Mouse (Mus musculus): Measurements from ENCODE around the gene B3galt1. TPM values are rescaled to one million over a fixed set of nuclear protein-coding genes. Genes with fewer than 3 reads are reported as not detected.

Gene B3galt1
- polyA plus RNA-seq, 1 experiment from 2014 or later, result 34.1 TPM

GRCm38 (mm10) chr2:68028811-68029210, 463.1 kb downstream of the B3galt1 start:
- H3K9ac ChIP-seq, result no peak overlapping the region
- no peak for ATAC-seq (ENCODE audit: low FRiP score, low read depth)
- 90% methylated on average over 2 of the region's 2 CpGs for WGBS

GRCm38 (mm10) chr2:68034711-68035110, 469.0 kb downstream of the B3galt1 start:
- Histone ChIP-seq H3K4me1 (no peaks in the 10 kb centered on the region), H3K4me2 (replicated peaks) (no peak overlapping the region), H3K4me3 (no peak overlapping the region), H3K9ac (no peak overlapping the region), H3K27me3 (replicated peaks) (no peaks in the 10 kb centered on the region), H3K9me3 (0 out of 2 replicates have a peak, but pooled peaks cover 2% of the 10 kb centered on the region), H3K27ac (no peak overlapping the region), H3K36me3 (no peaks in the 10 kb centered on the region)
- WGBS, result 85% methylated on average over 3 of the region's 3 CpGs
- ATAC-seq (ENCODE audit: low FRiP score, low read depth), result no peak

More at GRCm38 (mm10) chr2:68028811-68029210, 463.1 kb downstream of the B3galt1 start:
- Histone ChIP-seq H3K9me3 (0 out of 2 replicates have a peak, but pooled peaks cover 2% of the 10 kb centered on the region), H3K36me3 (no peaks in the 10 kb centered on the region), H3K4me1 (no peaks in the 10 kb centered on the region), H3K4me3 (no peak overlapping the region), H3K4me2 (replicated peaks) (no peak overlapping the region), H3K27me3 (replicated peaks) (no peaks in the 10 kb centered on the region), H3K27ac (no peak overlapping the region)

- Histone ChIP-seq H3K9me3 (no peaks in the 10 kb centered on the region), H3K27ac (no peak overlapping the region), H3K4me3 (no peak overlapping the region), H3K36me3 (no peaks in the 10 kb centered on the region), H3K4me2 (replicated peaks) (no peak overlapping the region), H3K4me1 (no peaks in the 10 kb centered on the region), H3K9ac (no peak overlapping the region), H3K27me3 (replicated peaks) (no peaks in the 10 kb centered on the region)
- ATAC-seq (ENCODE audit: low FRiP score, low read depth), result no peak
- 83% methylated on average over 5 of the region's 5 CpGs for WGBS
Observed at GRCm38 (mm10) chr2:68040752-68041151, 475.1 kb downstream of the B3galt1 start.

- no peak overlapping the region for H3K4me3 ChIP-seq
- 92% methylated on average over 6 of the region's 6 CpGs for WGBS
- no peaks in the 10 kb centered on the region for H3K9me3 ChIP-seq
- H3K9ac ChIP-seq, result no peak overlapping the region
- ATAC-seq (ENCODE audit: low FRiP score, low read depth), result no peak
- no peaks in the 10 kb centered on the region for H3K36me3 ChIP-seq
- H3K27me3 ChIP-seq (replicated peaks), result no peaks in the 10 kb centered on the region
- no peak overlapping the region for H3K27ac ChIP-seq
- no peaks in the 10 kb centered on the region for H3K4me1 ChIP-seq
- no peak overlapping the region for H3K4me2 ChIP-seq (replicated peaks)
Observed at GRCm38 (mm10) chr2:68052481-68052880, 486.8 kb downstream of the B3galt1 start.

GRCm38 (mm10) chr2:68053243-68053642, 487.6 kb downstream of the B3galt1 start:
- ATAC-seq (ENCODE audit: low FRiP score, low read depth), result no peak
- H3K27ac ChIP-seq, result no peak overlapping the region
- H3K9me3 ChIP-seq, result no peaks in the 10 kb centered on the region
- WGBS, result 69% methylated on average over 3 of the region's 3 CpGs
- no peak overlapping the region for H3K9ac ChIP-seq
- H3K27me3 ChIP-seq (replicated peaks), result no peaks in the 10 kb centered on the region
- H3K4me3 ChIP-seq, result no peak overlapping the region
- H3K4me2 ChIP-seq (replicated peaks), result no peak overlapping the region
- H3K36me3 ChIP-seq, result no peaks in the 10 kb centered on the region
- no peaks in the 10 kb centered on the region for H3K4me1 ChIP-seq

GRCm38 (mm10) chr2:68061341-68061740, 495.7 kb downstream of the B3galt1 start:
- Histone ChIP-seq H3K4me2 (replicated peaks) (no peak overlapping the region), H3K27me3 (replicated peaks) (no peaks in the 10 kb centered on the region), H3K4me3 (no peak overlapping the region), H3K27ac (no peak overlapping the region), H3K4me1 (no peaks in the 10 kb centered on the region), H3K9me3 (no peaks in the 10 kb centered on the region), H3K9ac (no peak overlapping the region), H3K36me3 (no peaks in the 10 kb centered on the region)
- WGBS, result 89% methylated on average over 4 of the region's 4 CpGs
- no peak for ATAC-seq (ENCODE audit: low FRiP score, low read depth)

- WGBS, result 79% methylated on average over 5 of the region's 5 CpGs
- H3K27me3 ChIP-seq (replicated peaks), result no peaks in the 10 kb centered on the region
- H3K36me3 ChIP-seq, result no peaks in the 10 kb centered on the region
- H3K27ac ChIP-seq, result no peak overlapping the region
- no peaks in the 10 kb centered on the region for H3K9me3 ChIP-seq
- H3K9ac ChIP-seq, result no peak overlapping the region
- ATAC-seq (ENCODE audit: low FRiP score, low read depth), result 0 out of 2 replicates have a peak, but pooled peaks have one; percentile 25
- no peaks in the 10 kb centered on the region for H3K4me1 ChIP-seq
- H3K4me2 ChIP-seq (replicated peaks), result no peak overlapping the region
- no peak overlapping the region for H3K4me3 ChIP-seq
Observed at GRCm38 (mm10) chr2:68079426-68080360, 514.0 kb downstream of the B3galt1 start.

- Histone ChIP-seq H3K4me1 (no peaks in the 10 kb centered on the region), H3K9ac (no peak overlapping the region), H3K9me3 (no peaks in the 10 kb centered on the region), H3K4me2 (replicated peaks) (no peak overlapping the region), H3K27ac (no peak overlapping the region), H3K36me3 (no peaks in the 10 kb centered on the region), H3K27me3 (replicated peaks) (no peaks in the 10 kb centered on the region), H3K4me3 (no peak overlapping the region)
- no peak for ATAC-seq (ENCODE audit: low FRiP score, low read depth)
Observed at GRCm38 (mm10) chr2:68080872-68081280, 515.2 kb downstream of the B3galt1 start.

- no peaks in the 10 kb centered on the region for H3K27me3 ChIP-seq (replicated peaks)
- no peak overlapping the region for H3K27ac ChIP-seq
- H3K9me3 ChIP-seq, result no peaks in the 10 kb centered on the region
- 75% methylated on average over 1 of the region's 1 CpGs for WGBS
- no peaks in the 10 kb centered on the region for H3K36me3 ChIP-seq
- no peak overlapping the region for H3K4me2 ChIP-seq (replicated peaks)
- no peak for ATAC-seq (ENCODE audit: low FRiP score, low read depth)
- H3K9ac ChIP-seq, result no peak overlapping the region
- no peaks in the 10 kb centered on the region for H3K4me1 ChIP-seq
- H3K4me3 ChIP-seq, result no peak overlapping the region
Observed at GRCm38 (mm10) chr2:68084483-68084882, 518.8 kb downstream of the B3galt1 start.

GRCm38 (mm10) chr2:68086101-68086500, 520.4 kb downstream of the B3galt1 start:
- Histone ChIP-seq H3K4me3 (no peak overlapping the region), H3K4me2 (replicated peaks) (no peak overlapping the region), H3K9ac (no peak overlapping the region), H3K36me3 (no peaks in the 10 kb centered on the region), H3K4me1 (no peaks in the 10 kb centered on the region), H3K27me3 (replicated peaks) (no peaks in the 10 kb centered on the region), H3K9me3 (no peaks in the 10 kb centered on the region), H3K27ac (no peak overlapping the region)
- ATAC-seq (ENCODE audit: low FRiP score, low read depth), result no peak
- WGBS, result 66% methylated on average over 4 of the region's 4 CpGs

- Histone ChIP-seq H3K9me3 (no peaks in the 10 kb centered on the region), H3K27ac (no peak overlapping the region), H3K4me3 (no peak overlapping the region), H3K9ac (no peak overlapping the region), H3K4me1 (no peaks in the 10 kb centered on the region), H3K4me2 (replicated peaks) (no peak overlapping the region), H3K36me3 (no peaks in the 10 kb centered on the region), H3K27me3 (replicated peaks) (no peaks in the 10 kb centered on the region)
- ATAC-seq (ENCODE audit: low FRiP score, low read depth), result no peak
- WGBS, result 91% methylated on average over 2 of the region's 2 CpGs
Observed at GRCm38 (mm10) chr2:68091559-68091958, 525.9 kb downstream of the B3galt1 start.

GRCm38 (mm10) chr2:68104641-68105040, 539.0 kb downstream of the B3galt1 start:
- Histone ChIP-seq H3K9me3 (no peaks in the 10 kb centered on the region), H3K27ac (no peak overlapping the region), H3K4me1 (no peaks in the 10 kb centered on the region), H3K9ac (no peak overlapping the region), H3K36me3 (no peaks in the 10 kb centered on the region), H3K4me2 (replicated peaks) (no peak overlapping the region), H3K4me3 (no peak overlapping the region), H3K27me3 (replicated peaks) (no peaks in the 10 kb centered on the region)
- no peak for ATAC-seq (ENCODE audit: low FRiP score, low read depth)
- 69% methylated on average over 4 of the region's 4 CpGs for WGBS

GRCm38 (mm10) chr2:68118076-68118475, 552.4 kb downstream of the B3galt1 start:
- no peak for ATAC-seq (ENCODE audit: low FRiP score, low read depth)
- H3K27me3 ChIP-seq (replicated peaks), result no peaks in the 10 kb centered on the region

More at GRCm38 (mm10) chr2:68118076-68118475, 552.4 kb downstream of the B3galt1 start:
- no peak overlapping the region for H3K27ac ChIP-seq
- WGBS, result 72% methylated on average over 8 of the region's 8 CpGs
- H3K4me2 ChIP-seq (replicated peaks), result no peak overlapping the region
- H3K36me3 ChIP-seq, result no peaks in the 10 kb centered on the region
- no peak overlapping the region for H3K4me3 ChIP-seq
- no peak overlapping the region for H3K9ac ChIP-seq
- no peaks in the 10 kb centered on the region for H3K9me3 ChIP-seq
- no peaks in the 10 kb centered on the region for H3K4me1 ChIP-seq

Measured in neural tube, embryonic 12.5 days (tissue).